Mouse (Mus musculus): ENCODE data around the gene Idnk.

Gene Idnk

GRCm38 (mm10) chr13:58157447-58158098 lies at the start of gene Idnk:
Gene Idnk, plus strand, starts transcription at chr13:58157649.
- in situ Hi-C loops (cut with MboI, MseI), result loop anchor here (10.0 to 25.0 kb wide), 3 partner anchors 227 to 387 kb away; partner anchors contain the start of gene 2210016F16Rik (in 2 of the 2)

- in situ Hi-C loops (cut with MboI, MseI), result loop anchor here in 1 of 2 experiments (5.0 kb wide), 1 partner anchor 1634 kb away; no protein-coding TSS in a partner anchor
Measured at GRCm38 (mm10) chr13:58111306-58111705, 46.1 kb upstream of the Idnk start.

DNA sequence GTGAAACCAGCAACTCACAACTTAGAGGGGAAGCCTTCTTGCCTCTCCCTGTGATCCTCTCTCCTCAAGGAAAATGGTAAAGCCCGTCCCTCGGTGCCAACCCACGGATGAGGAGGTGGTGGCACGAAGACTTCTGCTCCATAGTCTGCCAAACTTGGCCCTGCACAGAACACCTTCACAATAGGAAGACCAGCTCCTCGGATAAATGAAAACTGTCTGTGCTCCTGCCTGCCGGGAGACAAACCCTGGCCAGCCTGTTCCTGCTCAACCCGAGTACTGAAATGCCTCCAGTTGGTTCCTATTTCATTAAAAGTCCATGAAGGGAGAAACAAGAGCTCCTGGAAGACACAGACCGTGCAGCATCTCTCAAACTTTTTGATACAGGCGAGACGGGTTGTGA lies 45.3 kb upstream of the Idnk start:
- in situ Hi-C loops (cut with MboI, MseI), result loop anchor here in 1 of 2 experiments (5.0 kb wide), 1 partner anchor 1635 kb away; no protein-coding TSS in a partner anchor

GRCm38 (mm10) chr13:58112601-58113041 lies 44.8 kb upstream of the Idnk start:
- in situ Hi-C loops (cut with MboI, MseI), result loop anchor here in 1 of 2 experiments (5.0 kb wide), 1 partner anchor 1635 kb away; no protein-coding TSS in a partner anchor

GRCm38 (mm10) chr13:58113061-58113900 lies 44.2 kb upstream of the Idnk start, which contains the start of gene Klhl3:
Gene Klhl3, minus strand, starts transcription at chr13:58113592.
- in situ Hi-C loops (cut with MboI, MseI), result loop anchor here in 1 of 2 experiments (5.0 kb wide), 1 partner anchor 1636 kb away; no protein-coding TSS in a partner anchor

- in situ Hi-C loops (cut with MboI, MseI), result no loop called here
Measured at GRCm38 (mm10) chr13:58115227-58115626, 42.2 kb upstream of the Idnk start.

DNA sequence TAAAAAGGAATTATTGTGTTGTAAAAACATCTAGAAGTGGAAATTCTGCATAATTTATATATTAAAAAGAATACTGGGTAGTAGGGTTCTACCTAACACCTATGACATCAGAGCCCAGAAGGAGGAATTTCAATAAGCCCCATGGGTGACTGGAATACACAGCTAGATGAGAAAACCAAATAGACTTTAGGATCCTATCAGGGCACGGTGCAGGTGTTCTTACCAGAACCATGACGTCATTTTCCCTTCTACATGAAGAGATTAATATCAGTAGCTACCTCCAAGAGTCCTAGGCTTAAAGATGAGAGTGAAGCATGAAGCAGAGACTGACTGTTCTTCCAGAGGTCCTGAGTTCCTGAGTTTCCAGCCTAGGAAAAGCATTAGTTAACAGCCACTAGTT lies 40.6 kb upstream of the Idnk start:
- in situ Hi-C loops (cut with MboI, MseI), result no loop called here

DNA sequence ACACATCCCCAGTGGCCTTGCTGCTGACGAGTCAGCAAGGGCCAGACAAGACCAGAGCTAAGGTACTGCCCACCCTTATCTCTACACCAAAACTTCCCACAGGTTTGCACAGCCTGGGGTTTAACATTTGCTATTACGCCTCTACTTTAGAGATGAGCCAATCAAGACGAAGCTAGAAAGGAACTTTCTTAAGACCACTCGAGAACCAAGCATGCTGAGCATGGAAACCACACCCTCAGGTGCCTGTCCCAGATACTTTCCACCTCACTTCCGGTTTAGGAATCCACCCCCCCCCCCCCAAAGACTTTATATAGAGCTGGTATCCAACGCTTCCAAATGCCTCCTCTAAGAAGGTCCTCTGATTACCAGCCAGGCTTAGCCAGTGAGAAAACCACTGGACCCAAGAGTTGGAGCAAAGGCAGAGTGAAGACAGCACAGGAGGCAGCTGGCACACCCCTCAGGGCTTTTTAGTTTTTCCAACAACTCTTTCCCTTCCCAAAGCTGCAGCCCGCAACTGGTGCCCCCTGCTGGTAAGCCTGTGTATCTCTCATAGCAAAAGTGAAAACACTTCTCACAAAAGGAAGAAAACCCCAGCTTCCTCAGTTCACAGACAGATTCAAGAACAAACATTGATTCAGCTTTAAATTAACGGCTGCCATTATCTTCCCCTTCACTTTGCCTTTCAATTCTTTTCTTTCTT lies 40.0 kb upstream of the Idnk start:
- in situ Hi-C loops (cut with MboI, MseI), result no loop called here

DNA sequence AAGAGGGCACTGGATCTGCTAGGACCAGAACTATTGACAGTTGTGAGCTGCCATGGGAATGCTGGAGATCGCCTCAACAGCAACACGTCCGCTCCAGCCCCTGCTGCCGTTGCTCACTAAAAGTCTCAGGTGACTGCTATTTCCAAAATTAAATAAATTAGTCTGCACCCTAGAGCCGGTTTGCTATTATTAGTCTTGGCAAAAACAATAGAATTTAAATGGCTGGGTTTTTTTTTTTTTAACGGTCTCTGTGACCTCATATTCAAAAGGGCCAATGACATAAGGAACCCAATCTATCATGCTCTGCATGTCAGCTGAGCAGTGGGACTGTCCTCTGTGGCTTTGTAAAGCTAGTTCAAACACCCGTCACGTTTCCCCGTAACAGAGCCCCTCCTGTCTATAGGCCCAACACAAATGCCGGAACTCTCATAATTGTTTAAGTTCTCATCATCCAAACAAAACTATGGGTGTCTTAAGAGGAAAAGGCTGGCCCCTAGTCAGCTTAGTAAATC lies 34.6 kb upstream of the Idnk start:
- in situ Hi-C loops (cut with MboI, MseI), result no loop called here

GRCm38 (mm10) chr13:58123381-58123780 lies 34.1 kb upstream of the Idnk start:
- in situ Hi-C loops (cut with MboI, MseI), result no loop called here

GRCm38 (mm10) chr13:58124278-58124677 lies 33.2 kb upstream of the Idnk start:
- in situ Hi-C loops (cut with MboI, MseI), result no loop called here

DNA sequence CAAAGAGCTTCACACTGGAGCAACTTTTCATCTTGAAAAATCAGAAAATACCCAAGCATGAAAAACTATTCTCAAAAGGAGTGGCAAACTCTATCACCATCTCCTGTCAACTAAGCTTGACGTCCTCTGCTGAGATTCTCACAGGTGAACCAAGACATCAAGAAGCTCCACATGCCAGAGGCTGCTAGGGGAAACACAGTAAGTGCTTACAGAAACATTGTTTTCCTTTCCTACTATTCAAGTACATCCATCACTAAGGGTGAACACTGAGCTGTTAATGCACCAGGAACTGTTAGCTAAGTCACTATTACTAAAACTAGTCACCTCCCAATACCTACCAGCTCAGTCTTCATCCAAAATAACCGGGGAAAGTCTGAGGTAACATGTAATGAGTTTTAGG lies 32.5 kb upstream of the Idnk start:
- in situ Hi-C loops (cut with MboI, MseI), result no loop called here

DNA sequence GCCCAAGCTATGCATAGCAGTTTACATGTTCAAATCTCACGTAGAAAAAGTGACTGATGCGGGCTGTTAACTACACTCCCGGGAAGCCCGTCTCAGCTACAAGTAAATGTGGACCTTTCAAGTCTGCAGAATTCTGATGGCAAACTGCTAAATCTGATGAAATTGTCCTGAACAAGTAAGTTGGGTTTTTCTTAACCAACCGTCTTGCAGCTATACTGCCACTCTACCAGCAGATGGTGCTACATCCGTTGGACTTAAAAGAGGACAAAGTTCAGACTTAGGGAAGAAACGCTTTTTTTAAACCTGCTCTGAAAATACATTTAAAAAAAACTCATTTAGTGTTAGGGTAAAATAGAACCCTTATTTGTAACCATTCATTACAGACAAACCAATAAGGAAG lies 31.3 kb upstream of the Idnk start:
- in situ Hi-C loops (cut with MboI, MseI), result no loop called here

GRCm38 (mm10) chr13:58126862-58127765 lies 30.3 kb upstream of the Idnk start:
- in situ Hi-C loops (cut with MboI, MseI), result no loop called here

GRCm38 (mm10) chr13:58127766-58128361 lies 29.6 kb upstream of the Idnk start:
- in situ Hi-C loops (cut with MboI, MseI), result no loop called here

- in situ Hi-C loops (cut with MboI, MseI), result no loop called here
Measured at GRCm38 (mm10) chr13:58128396-58128767, 29.1 kb upstream of the Idnk start, which contains the start of gene Hnrnpa0. Gene Hnrnpa0, minus strand, starts transcription at chr13:58128556.

DNA sequence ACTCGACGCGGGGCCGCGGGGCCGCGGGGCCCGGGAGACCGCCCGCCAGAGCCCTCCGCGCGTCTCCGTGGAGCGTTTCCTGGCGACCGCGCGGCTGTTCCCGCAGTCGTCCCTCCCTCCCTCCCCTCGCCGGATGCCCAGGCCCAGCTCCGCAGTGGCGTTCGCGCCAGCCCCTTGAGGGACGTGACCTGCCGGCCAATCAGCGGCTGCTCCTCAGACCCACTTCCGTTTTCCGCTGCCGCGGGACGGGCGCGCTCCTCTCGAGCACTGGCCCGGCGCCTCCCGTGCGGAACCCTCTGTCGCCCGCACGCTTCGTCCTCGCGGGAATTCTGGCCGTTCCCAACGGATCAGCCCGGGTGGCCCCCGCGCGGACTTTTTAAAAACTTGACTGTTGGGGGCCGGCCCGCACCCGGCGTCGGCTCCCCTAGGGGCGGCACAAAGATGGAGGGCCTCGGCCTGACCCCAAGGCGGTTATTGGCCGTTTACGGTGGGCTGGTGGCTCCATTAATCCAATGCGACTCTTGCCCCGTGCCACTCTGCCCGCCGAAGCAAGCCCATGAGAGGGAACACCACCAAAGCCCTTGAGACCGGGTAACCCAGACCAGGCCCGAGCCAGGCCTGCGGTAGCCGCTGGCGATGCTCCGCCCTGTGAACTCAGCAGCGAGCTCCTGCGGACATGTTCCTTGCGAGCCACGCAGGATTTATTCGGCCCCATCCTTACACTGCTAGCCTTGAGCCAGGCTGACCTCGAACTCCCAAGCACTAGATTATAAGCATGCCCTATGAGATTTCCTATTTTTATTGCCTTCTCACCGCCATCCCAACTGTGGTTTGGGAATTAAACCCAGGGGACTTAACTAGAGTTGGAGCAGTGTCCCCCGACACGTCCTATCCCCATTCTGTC lies 28.4 kb upstream of the Idnk start:
- in situ Hi-C loops (cut with MboI, MseI), result no loop called here

- in situ Hi-C loops (cut with MboI, MseI), result no loop called here
Measured at GRCm38 (mm10) chr13:58129687-58130246, 27.7 kb upstream of the Idnk start.

GRCm38 (mm10) chr13:58131692-58132091 lies 25.8 kb upstream of the Idnk start:
- in situ Hi-C loops (cut with MboI, MseI), result no loop called here

Data from T-helper 17 cell (primary cell).